Mouse (Mus musculus): ENCODE data around the gene Gpr55. TPM values are rescaled to one million over a fixed set of nuclear protein-coding genes. Genes with fewer than 3 reads are reported as not detected.
"Not testable (repeated sequence)": the region's sequence is repeated elsewhere in the genome, so short reads cannot be mapped to it uniquely, and the experiment has no call there.

Gene Gpr55
- polyA plus RNA-seq (2012; ENCODE audit: insufficient read depth, low replicate concordance) = not detected in 2 replicates

DNA sequence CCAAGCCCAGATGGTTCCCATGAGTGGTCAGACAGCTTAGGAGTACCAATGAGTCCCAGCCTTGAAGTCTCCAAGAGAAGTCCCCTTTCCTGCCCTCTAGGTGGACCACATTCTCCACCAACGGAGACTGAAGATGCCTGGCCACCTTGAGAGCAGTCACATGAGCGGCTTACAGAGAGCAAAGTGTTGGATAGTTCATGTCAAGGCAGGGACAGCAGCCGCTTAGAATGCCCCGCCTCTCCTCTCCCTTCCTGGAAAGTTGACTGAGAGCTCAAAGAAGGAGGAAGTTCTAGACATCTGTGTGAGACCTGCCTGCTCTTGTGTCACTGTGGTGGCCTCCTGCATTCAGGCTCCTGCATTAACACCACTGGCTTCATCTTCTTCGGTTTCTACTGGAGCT is at the start of gene Gpr55:
TSS of gene Gpr55 (minus strand) at position 135 of the 400 bp plus-strand sequence.
- peaks cover 34% of the 10 kb centered on the region for H3K27me3 ChIP-seq (replicated peaks)
- peak within 1 kb of the TSS; percentile 74 for H3K4me3 ChIP-seq (replicated peaks)
- no peak for TF ChIP-seq GATA1 (IDR thresholded peaks at IDR 0.05; ENCODE audit: borderline replicate concordance, low read length)
- TF ChIP-seq FLI1 (IDR thresholded peaks at IDR 0.05; ENCODE audit: low read length) = no peak
- no peaks in the 10 kb centered on the region for H3K36me3 ChIP-seq (replicated peaks; ENCODE audit: low read length)
- H3K4me1 ChIP-seq = peaks cover 54% of the 10 kb centered on the region
- H3K9me3 ChIP-seq = peaks cover 7% of the 10 kb centered on the region

- peaks cover 14% of the 10 kb centered on the region for H3K9me3 ChIP-seq
- H3K27me3 ChIP-seq (replicated peaks) = peaks cover 48% of the 10 kb centered on the region
- H3K4me1 ChIP-seq = peaks cover 4% of the 10 kb centered on the region; the same call in 1 of the 2 replicates
- peak overlapping the region; percentile 3 for H3K4me3 ChIP-seq (replicated peaks)
- no peak for TF ChIP-seq GATA1 (IDR thresholded peaks at IDR 0.05; ENCODE audit: borderline replicate concordance, low read length)
- TF ChIP-seq FLI1 (IDR thresholded peaks at IDR 0.05; ENCODE audit: low read length) = no peak
- no peaks in the 10 kb centered on the region for H3K36me3 ChIP-seq (replicated peaks; ENCODE audit: low read length)
These were observed 47.0 kb upstream of the Gpr55 start for GRCm38 (mm10) chr1:86007778-86008177.

DNA sequence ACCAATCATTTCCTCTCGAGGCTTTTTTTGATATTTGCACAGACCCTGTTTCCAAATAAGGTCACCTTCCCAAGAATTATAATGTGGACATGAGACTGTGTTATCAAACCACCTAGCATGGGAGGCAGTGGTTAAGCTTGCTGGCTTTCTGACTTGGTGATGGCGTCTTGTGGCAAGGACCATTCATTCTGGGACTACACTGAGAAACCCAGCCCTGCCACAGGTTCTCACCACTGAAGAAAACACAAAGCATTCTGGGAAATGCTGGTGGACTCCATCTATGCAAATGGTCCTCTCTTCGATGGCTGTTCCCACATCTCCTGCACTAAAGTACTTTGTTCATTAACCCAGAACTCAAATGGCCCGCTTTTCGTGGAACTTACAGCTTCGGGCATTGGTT is 45.2 kb upstream of the Gpr55 start:
- Histone ChIP-seq H3K4me1 (peaks cover 4% of the 10 kb centered on the region; the same call in 1 of the 2 replicates), H3K4me3 (replicated peaks) (no peak overlapping the region), H3K36me3 (replicated peaks; ENCODE audit: low read length) (no peaks in the 10 kb centered on the region), H3K9me3 (peaks cover under 1% of the 10 kb centered on the region; the same call in 1 of the 2 replicates), H3K27me3 (replicated peaks) (peaks cover 56% of the 10 kb centered on the region)
- TF ChIP-seq GATA1 (IDR thresholded peaks at IDR 0.05; ENCODE audit: borderline replicate concordance, low read length) = no peak
- TF ChIP-seq FLI1 (IDR thresholded peaks at IDR 0.05; ENCODE audit: low read length) = no peak

GRCm38 (mm10) chr1:86005540-86005939 is 44.7 kb upstream of the Gpr55 start:
- TF ChIP-seq FLI1 (IDR thresholded peaks at IDR 0.05; ENCODE audit: low read length) = no peak
- no peak for TF ChIP-seq GATA1 (IDR thresholded peaks at IDR 0.05; ENCODE audit: borderline replicate concordance, low read length)

DNA sequence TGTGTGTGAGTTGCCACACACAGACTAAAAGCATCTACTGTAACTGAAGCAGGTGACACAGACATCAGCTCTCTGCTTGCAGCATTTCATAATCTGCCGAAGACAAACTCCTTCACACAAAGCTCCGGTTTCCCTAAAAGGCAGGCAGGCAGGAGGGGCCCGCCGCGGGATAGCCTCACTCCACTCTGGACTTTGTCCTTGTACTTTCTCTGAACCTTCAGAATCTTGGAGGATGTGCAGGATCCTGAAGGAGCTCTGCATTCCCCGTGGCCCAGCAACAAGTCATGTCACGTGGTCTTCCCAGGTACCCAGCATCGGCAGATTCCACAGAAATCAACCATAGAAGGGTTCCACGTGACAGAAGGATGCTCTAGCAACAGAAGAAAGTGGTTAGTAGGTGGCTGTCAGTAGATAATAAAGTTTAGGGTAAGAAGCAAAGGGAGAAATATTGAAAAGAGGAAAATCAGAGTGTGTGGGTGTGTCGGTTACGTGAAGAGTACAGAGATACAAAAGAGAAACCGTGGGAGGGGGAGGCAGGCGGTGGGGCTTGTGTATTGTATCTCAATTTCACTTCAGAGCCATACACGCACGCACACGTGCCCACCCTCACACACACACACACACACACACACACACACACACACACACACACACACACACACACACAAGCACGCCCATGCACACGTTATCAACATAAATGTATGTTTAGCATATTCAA is 39.2 kb upstream of the Gpr55 start:
- no peaks in the 10 kb centered on the region for H3K36me3 ChIP-seq (replicated peaks; ENCODE audit: low read length)
- H3K27me3 ChIP-seq (replicated peaks) = peaks cover 33% of the 10 kb centered on the region
- H3K9me3 ChIP-seq = peaks cover 15% of the 10 kb centered on the region
- TF ChIP-seq GATA1 (IDR thresholded peaks at IDR 0.05; ENCODE audit: borderline replicate concordance, low read length) (no peak), FLI1 (IDR thresholded peaks at IDR 0.05; ENCODE audit: low read length) (no peak)
- no peak overlapping the region for H3K4me3 ChIP-seq (replicated peaks)
- no peaks in the 10 kb centered on the region for H3K4me1 ChIP-seq

More at GRCm38 (mm10) chr1:86005540-86005939, 44.7 kb upstream of the Gpr55 start:
- Histone ChIP-seq H3K36me3 (replicated peaks; ENCODE audit: low read length) (no peaks in the 10 kb centered on the region), H3K4me3 (replicated peaks) (no peak overlapping the region), H3K4me1 (peaks cover 4% of the 10 kb centered on the region; the same call in 1 of the 2 replicates), H3K27me3 (replicated peaks) (peaks cover 56% of the 10 kb centered on the region), H3K9me3 (no peaks in the 10 kb centered on the region)

DNA sequence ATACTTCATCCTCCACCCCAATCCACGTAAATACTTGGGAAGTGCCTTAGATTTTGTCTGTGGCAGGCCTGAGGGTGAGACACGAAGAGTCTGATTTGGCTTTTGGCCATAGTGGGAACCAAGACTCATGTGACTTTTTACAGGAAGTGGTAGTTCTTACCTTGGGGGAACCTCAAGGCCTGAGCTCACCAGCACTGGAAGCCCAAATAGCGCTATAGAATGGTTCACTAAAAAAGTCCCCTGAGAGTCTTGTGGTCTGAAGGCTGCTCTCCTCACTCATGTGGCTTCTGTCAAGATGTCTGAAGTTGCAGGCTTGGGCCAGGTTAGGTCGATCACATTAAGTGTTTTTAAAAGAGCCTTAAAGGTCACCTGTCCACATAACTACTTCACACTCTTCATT is 37.2 kb upstream of the Gpr55 start:
- Histone ChIP-seq H3K27me3 (replicated peaks) (peaks cover 38% of the 10 kb centered on the region), H3K4me1 (no peaks in the 10 kb centered on the region), H3K9me3 (peaks cover 16% of the 10 kb centered on the region), H3K4me3 (replicated peaks) (no peak overlapping the region), H3K36me3 (replicated peaks; ENCODE audit: low read length) (no peaks in the 10 kb centered on the region)
- TF ChIP-seq GATA1 (IDR thresholded peaks at IDR 0.05; ENCODE audit: borderline replicate concordance, low read length) = no peak

- no peak overlapping the region for H3K4me3 ChIP-seq (replicated peaks)
- peaks cover under 1% of the 10 kb centered on the region; the same call in 1 of the 2 replicates for H3K4me1 ChIP-seq
- TF ChIP-seq FLI1 (IDR thresholded peaks at IDR 0.05; ENCODE audit: low read length) (no peak), GATA1 (IDR thresholded peaks at IDR 0.05; ENCODE audit: borderline replicate concordance, low read length) (no peak)
- peaks cover 16% of the 10 kb centered on the region for H3K9me3 ChIP-seq
- H3K36me3 ChIP-seq (replicated peaks; ENCODE audit: low read length) = no peaks in the 10 kb centered on the region
- H3K27me3 ChIP-seq (replicated peaks) = peaks cover 32% of the 10 kb centered on the region
These were observed 36.4 kb upstream of the Gpr55 start for GRCm38 (mm10) chr1:85997221-85997620.

GRCm38 (mm10) chr1:85993541-85993940 is 32.7 kb upstream of the Gpr55 start:
- Histone ChIP-seq H3K36me3 (replicated peaks; ENCODE audit: low read length) (no peaks in the 10 kb centered on the region), H3K4me3 (replicated peaks) (no peak overlapping the region), H3K4me1 (peaks cover 11% of the 10 kb centered on the region), H3K27me3 (replicated peaks) (peaks cover 15% of the 10 kb centered on the region), H3K9me3 (peaks cover 16% of the 10 kb centered on the region)
- TF ChIP-seq FLI1 (IDR thresholded peaks at IDR 0.05; ENCODE audit: low read length) = no peak
- TF ChIP-seq GATA1 (IDR thresholded peaks at IDR 0.05; ENCODE audit: borderline replicate concordance, low read length) = no peak

- H3K9me3 ChIP-seq = peaks cover 16% of the 10 kb centered on the region
- peaks cover 19% of the 10 kb centered on the region for H3K27me3 ChIP-seq (replicated peaks)
- H3K4me1 ChIP-seq = peaks cover 16% of the 10 kb centered on the region
- H3K4me3 ChIP-seq (replicated peaks) = no peak overlapping the region
- no peaks in the 10 kb centered on the region for H3K36me3 ChIP-seq (replicated peaks; ENCODE audit: low read length)
- TF ChIP-seq FLI1 (IDR thresholded peaks at IDR 0.05; ENCODE audit: low read length) (no peak), GATA1 (IDR thresholded peaks at IDR 0.05; ENCODE audit: borderline replicate concordance, low read length) (no peak)
These were observed 31.4 kb upstream of the Gpr55 start for GRCm38 (mm10) chr1:85992175-85992574.

GRCm38 (mm10) chr1:85988882-85989281 is 28.1 kb upstream of the Gpr55 start:
- peaks cover 33% of the 10 kb centered on the region for H3K4me1 ChIP-seq
- H3K36me3 ChIP-seq (replicated peaks; ENCODE audit: low read length) = not testable (repeated sequence)

More at GRCm38 (mm10) chr1:85988882-85989281, 28.1 kb upstream of the Gpr55 start:
- H3K4me3 ChIP-seq (replicated peaks); H3K9me3 ChIP-seq: not testable (repeated sequence)
- peaks cover 18% of the 10 kb centered on the region for H3K27me3 ChIP-seq (replicated peaks)
